Mouse (Mus musculus): ENCODE results near the gene Ccl28. TPM values are rescaled to one million over a fixed set of nuclear protein-coding genes. Genes with fewer than 3 reads are reported as not detected.

Ccl28 gene
- polyA plus RNA-seq, 1 experiment from 2014 or later: 0.18 TPM

DNA sequence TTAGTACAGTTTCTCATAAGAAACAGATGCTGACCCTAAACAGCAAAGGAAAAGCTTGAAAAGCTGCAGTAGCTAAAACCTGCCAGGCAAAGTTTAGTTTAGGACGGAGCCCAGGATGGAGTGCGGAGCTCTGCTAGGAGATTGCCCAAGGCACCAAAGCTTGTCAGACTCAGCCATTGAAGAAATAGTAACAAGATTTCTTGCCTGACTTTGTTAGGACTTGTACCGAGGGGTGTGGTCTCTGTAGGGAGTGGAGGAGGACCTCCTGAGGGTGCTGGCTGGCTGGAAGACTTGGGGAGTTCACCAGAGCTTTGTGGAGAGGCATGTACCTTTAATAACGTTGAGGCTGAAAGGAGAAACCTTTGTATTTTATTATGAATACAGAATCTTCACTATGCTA lies 72.1 kb downstream of the Ccl28 start:
- Histone ChIP-seq H3K36me3 (peaks cover 13% of the 10 kb centered on the region), H3K4me1 (replicated peaks) (peaks cover 62% of the 10 kb centered on the region), H3K9ac (peak overlapping the region; percentile 16; the same call in 1 of the 2 replicates), H3K27me3 (no peaks in the 10 kb centered on the region), H3K9me3 (no peaks in the 10 kb centered on the region), H3K27ac (replicated peaks) (no peak overlapping the region), H3K4me3 (0 out of 2 replicates have a peak overlapping the region, but pooled peaks have one; percentile 2), H3K4me2 (peak overlapping the region; percentile 35)
- no peak for ATAC-seq (ENCODE audit: low FRiP score, low read depth)
- 62% methylated on average over 4 of the region's 4 CpGs for WGBS

DNA sequence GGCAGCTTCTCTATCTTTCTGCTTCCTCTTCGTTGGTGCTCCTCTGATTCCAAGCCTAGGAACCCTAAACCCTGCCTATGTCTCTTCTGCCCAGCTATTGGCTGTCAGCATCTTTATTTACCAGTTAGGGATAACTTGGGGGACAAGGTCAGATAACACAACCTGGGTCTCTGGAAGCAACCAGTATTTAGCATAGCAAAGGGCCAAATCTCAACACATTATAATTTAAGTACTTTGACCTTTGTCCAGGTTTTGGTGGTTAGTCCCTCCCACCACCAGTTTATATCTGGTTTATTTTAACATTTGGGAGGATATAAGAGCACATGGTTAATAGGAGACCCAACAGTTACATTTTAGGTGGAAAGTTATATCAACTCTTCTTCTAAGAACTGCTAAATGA lies 72.9 kb downstream of the Ccl28 start:
- Histone ChIP-seq H3K4me1 (replicated peaks) (peaks cover 61% of the 10 kb centered on the region), H3K4me2 (peak overlapping the region; percentile 21; the same call in 1 of the 2 replicates), H3K4me3 (no peak overlapping the region), H3K27me3 (no peaks in the 10 kb centered on the region), H3K27ac (replicated peaks) (no peak overlapping the region), H3K9me3 (no peaks in the 10 kb centered on the region), H3K9ac (no peak overlapping the region), H3K36me3 (peaks cover 21% of the 10 kb centered on the region)
- ATAC-seq (ENCODE audit: low FRiP score, low read depth): no peak
- WGBS: 59% methylated on average over 1 of the region's 1 CpGs

DNA sequence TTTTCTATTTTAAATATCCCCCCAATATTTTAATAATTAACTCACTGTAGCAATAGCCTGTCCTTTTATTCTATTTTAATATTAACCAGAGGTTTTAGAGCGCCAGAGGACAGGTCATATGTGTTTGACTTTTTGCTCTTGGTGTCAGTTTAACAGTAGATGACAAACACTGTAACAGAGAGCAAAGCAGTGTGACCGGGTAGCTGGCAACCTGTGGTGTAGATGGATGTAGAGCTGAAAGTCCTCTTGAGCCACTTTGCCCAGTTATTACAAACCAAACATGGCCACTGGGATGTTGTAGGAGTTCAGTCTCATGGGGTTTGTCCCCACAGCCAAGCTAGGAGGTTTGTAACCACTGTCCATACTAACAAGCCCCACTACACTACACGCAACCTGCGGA lies 74.8 kb downstream of the Ccl28 start:
- H3K4me1 ChIP-seq (replicated peaks): peaks cover 45% of the 10 kb centered on the region
- H3K9me3 ChIP-seq: no peaks in the 10 kb centered on the region
- H3K4me2 ChIP-seq: no peak overlapping the region
- no peak overlapping the region for H3K4me3 ChIP-seq
- no peak overlapping the region for H3K9ac ChIP-seq
- no peaks in the 10 kb centered on the region for H3K27me3 ChIP-seq
- peaks cover 37% of the 10 kb centered on the region for H3K36me3 ChIP-seq
- no peak for ATAC-seq (ENCODE audit: low FRiP score, low read depth)
- no peak overlapping the region for H3K27ac ChIP-seq (replicated peaks)
- WGBS: 87% methylated on average over 4 of the region's 4 CpGs

Other genes starting within 250 kb of the Ccl28 start
- 135 and 144 TPM in 2 replicates for gene Paip1, start 195.2 kb upstream of the Ccl28 start, polyA plus RNA-seq (2015; fragmentation: Nextera tagmentation; extraction: Ambion mirVana)
- gene 4833420G17Rik, start 161.1 kb upstream of the Ccl28 start, polyA plus RNA-seq (2015; fragmentation: Nextera tagmentation; extraction: Ambion mirVana): 82.7 and 84.3 TPM in 2 replicates
- gene Tmem267, start 135.8 kb upstream of the Ccl28 start, polyA plus RNA-seq (2015; fragmentation: Nextera tagmentation; extraction: Ambion mirVana): 4.3 and 4.5 TPM in 2 replicates
- gene 3110070M22Rik, start 135.4 kb upstream of the Ccl28 start, polyA plus RNA-seq (2015; fragmentation: Nextera tagmentation; extraction: Ambion mirVana): 1.3 and 2.1 TPM in 2 replicates
- 514 and 529 TPM in 2 replicates for gene Hmgcs1, start 66.6 kb downstream of the Ccl28 start, polyA plus RNA-seq (2015; fragmentation: Nextera tagmentation; extraction: Ambion mirVana)
- 5.4 and 5.5 TPM in 2 replicates for gene Nim1k, start 132.1 kb downstream of the Ccl28 start, polyA plus RNA-seq (2015; fragmentation: Nextera tagmentation; extraction: Ambion mirVana)
- 32.2 and 33.0 TPM in 2 replicates for gene Zfp131, start 167.1 kb downstream of the Ccl28 start, polyA plus RNA-seq (2015; fragmentation: Nextera tagmentation; extraction: Ambion mirVana)
- not detected in 2 replicates for gene AF067063, start 206.4 kb downstream of the Ccl28 start, polyA plus RNA-seq (2015; fragmentation: Nextera tagmentation; extraction: Ambion mirVana)
- gene D13Ertd608e, start 212.2 kb downstream of the Ccl28 start, polyA plus RNA-seq (2015; fragmentation: Nextera tagmentation; extraction: Ambion mirVana): not detected in 2 replicates